Mouse (Mus musculus) heart, embryonic 11.5 days (tissue): ENCODE results near the gene 2700097O09Rik. TPM values are rescaled to one million over a fixed set of nuclear protein-coding genes. Genes with fewer than 3 reads are reported as not detected.
"Not testable (repeated sequence)": the region's sequence is repeated elsewhere in the genome, so short reads cannot be mapped to it uniquely, and the experiment has no call there.

Experiments
- ATAC-seq: fragments of 200-750 bp; cut with Nextera tagmentation; replicated peaks from 2 replicates; pipeline ENCODE4 v1.8.0; 2017; ENCODE audit warnings: moderate library complexity; ENCODE audit not compliant: insufficient number of reproducible peaks, low FRiP score, low TSS enrichment
- H3K27ac ChIP-seq: fragments of 300-500 bp; sonication (generic); 2 replicates; pipeline ENCODE4 v1.5.1; 2014; ENCODE audit warnings: mild to moderate bottlenecking, low read depth, low read length
- H3K27me3 ChIP-seq: fragments of 300-500 bp; sonication (generic); 2 replicates; pipeline ENCODE4 v1.6.1; 2014; ENCODE audit warnings: mild to moderate bottlenecking, low read length, mixed read lengths; ENCODE audit not compliant: control insufficient read depth, insufficient read depth
- H3K36me3 ChIP-seq: fragments of 300-500 bp; sonication (generic); 2 replicates; pipeline ENCODE4 v1.6.1; 2014; ENCODE audit warnings: mild to moderate bottlenecking, low read length, moderate library complexity, mixed read lengths; ENCODE audit not compliant: control insufficient read depth, insufficient read depth
- H3K4me1 ChIP-seq: fragments of 300-500 bp; sonication (generic); 2 replicates; pipeline ENCODE4 v1.6.1; 2014; ENCODE audit warnings: low read length; ENCODE audit not compliant: control insufficient read depth, insufficient read depth
- H3K4me2 ChIP-seq: fragments of 300-500 bp; sonication (generic); 2 replicates; pipeline ENCODE4 v1.6.1; 2014; ENCODE audit warnings: mild to moderate bottlenecking, moderate library complexity
- H3K4me3 ChIP-seq: fragments of 300-500 bp; sonication (generic); 2 replicates; pipeline ENCODE4 v1.5.1; 2014; ENCODE audit warnings: low read depth, low read length
- H3K9ac ChIP-seq: fragments of 300-500 bp; sonication (generic); 2 replicates; pipeline ENCODE4 v1.6.1; 2014; ENCODE audit warnings: mild to moderate bottlenecking, low read depth, low read length, moderate library complexity
- H3K9me3 ChIP-seq: fragments of 300-500 bp; sonication (generic); replicated peaks from 2 replicates; pipeline ENCODE4 v1.6.1; 2016; ENCODE audit warnings: low read length; ENCODE audit not compliant: control insufficient read depth
- WGBS: fragments of 180-500 bp; shearing (Covaris S2); extraction: QIAGEN DNeasy Blood & Tissue Kit; methylation state at CpG from one replicate; pipeline ENCODE4 v1.1.7; 2014; ENCODE audit not compliant: insufficient replicate concordance; 5-methylcytosine and 5-hydroxymethylcytosine counted together
- polyA plus RNA-seq: library from polyadenylated mRNA; unstranded; fragments of >200 nt; fragmentation: Nextera tagmentation; extraction: Ambion mirVana; gene quantifications from 2 replicates; pipeline ENCODE4 v1.2.1, GENCODE M21; 2014

2700097O09Rik gene
- polyA plus RNA-seq, 1 experiment from 2014 or later = 25.6 TPM

- Histone ChIP-seq H3K9ac (no peak overlapping the region), H3K27ac (no peak overlapping the region), H3K27me3 (no peaks in the 10 kb centered on the region), H3K36me3 (no peaks in the 10 kb centered on the region), H3K4me2 (no peak overlapping the region), H3K4me3 (no peak overlapping the region), H3K4me1 (no peaks in the 10 kb centered on the region), H3K9me3 (no peaks in the 10 kb centered on the region)
- WGBS = 85% methylated on average over 5 of the region's 5 CpGs
- ATAC-seq = no peak
Observed at GRCm38 (mm10) chr12:55003843-55004242, 76.1 kb downstream of the 2700097O09Rik start.

- not testable (repeated sequence) for ATAC-seq, H3K4me1 ChIP-seq, H3K27ac ChIP-seq, H3K9ac ChIP-seq, H3K27me3 ChIP-seq, H3K4me2 ChIP-seq, H3K4me3 ChIP-seq, H3K36me3 ChIP-seq, H3K9me3 ChIP-seq
- 81% methylated on average over 7 of the region's 7 CpGs for WGBS
Observed at GRCm38 (mm10) chr12:55002532-55002931, 77.4 kb downstream of the 2700097O09Rik start.

- no peak overlapping the region for H3K4me3 ChIP-seq
- no peaks in the 10 kb centered on the region for H3K36me3 ChIP-seq
- H3K27ac ChIP-seq = no peak overlapping the region
- H3K4me1 ChIP-seq = no peaks in the 10 kb centered on the region
- ATAC-seq = no peak
- no peaks in the 10 kb centered on the region for H3K9me3 ChIP-seq
- H3K4me2 ChIP-seq = no peak overlapping the region
- no peaks in the 10 kb centered on the region for H3K27me3 ChIP-seq
- WGBS = 74% methylated on average over 14 of the region's 14 CpGs
- H3K9ac ChIP-seq = no peak overlapping the region
Observed at GRCm38 (mm10) chr12:54999016-54999690, 80.8 kb downstream of the 2700097O09Rik start.

GRCm38 (mm10) chr12:54998411-54998810, 81.5 kb downstream of the 2700097O09Rik start:
- Histone ChIP-seq H3K9ac (no peak overlapping the region), H3K27ac (no peak overlapping the region), H3K36me3 (no peaks in the 10 kb centered on the region), H3K4me1 (no peaks in the 10 kb centered on the region; the same call in 1 of the 2 replicates), H3K27me3 (no peaks in the 10 kb centered on the region), H3K9me3 (no peaks in the 10 kb centered on the region), H3K4me2 (no peak overlapping the region), H3K4me3 (no peak overlapping the region)
- ATAC-seq = no peak
- 68% methylated on average over 5 of the region's 5 CpGs for WGBS

- H3K4me1 ChIP-seq = no peaks in the 10 kb centered on the region; the same call in 1 of the 2 replicates
- no peaks in the 10 kb centered on the region for H3K27me3 ChIP-seq
- H3K27ac ChIP-seq = no peak overlapping the region
- no peak overlapping the region for H3K9ac ChIP-seq
- ATAC-seq = no peak
- H3K4me2 ChIP-seq = no peak overlapping the region
- H3K9me3 ChIP-seq = no peaks in the 10 kb centered on the region
- H3K36me3 ChIP-seq = no peaks in the 10 kb centered on the region
- no peak overlapping the region for H3K4me3 ChIP-seq
- 80% methylated on average over 6 of the region's 6 CpGs for WGBS
Observed at GRCm38 (mm10) chr12:54996979-54997474, 82.9 kb downstream of the 2700097O09Rik start.

GRCm38 (mm10) chr12:54995965-54996364, 83.9 kb downstream of the 2700097O09Rik start:
- Histone ChIP-seq H3K4me3 (no peak overlapping the region), H3K4me2 (no peak overlapping the region), H3K27me3 (no peaks in the 10 kb centered on the region), H3K9ac (no peak overlapping the region), H3K27ac (no peak overlapping the region), H3K36me3 (no peaks in the 10 kb centered on the region), H3K9me3 (no peaks in the 10 kb centered on the region), H3K4me1 (no peaks in the 10 kb centered on the region; the same call in 1 of the 2 replicates)
- 56% methylated on average over 3 of the region's 3 CpGs for WGBS
- no peak for ATAC-seq

Other genes with a start within 250 kb of the 2700097O09Rik start
- gene Cfl2, start 217.2 kb downstream of the 2700097O09Rik start, polyA plus RNA-seq = 421 and 474 TPM in 2 replicates
- gene Gm20403, start 93.6 kb downstream of the 2700097O09Rik start, polyA plus RNA-seq = not detected in 2 replicates
- 11.4 and 18.6 TPM in 2 replicates for gene Baz1a, start 65.8 kb downstream of the 2700097O09Rik start, polyA plus RNA-seq
- gene Srp54a, start 152 bp upstream of the 2700097O09Rik start, polyA plus RNA-seq = 131 and 159 TPM in 2 replicates
- 15.3 and 19.5 TPM in 2 replicates for gene Fam177a, start 44.4 kb upstream of the 2700097O09Rik start, polyA plus RNA-seq
- 49.0 and 49.5 TPM in 2 replicates for gene Srp54b, start 75.0 kb upstream of the 2700097O09Rik start, polyA plus RNA-seq
- gene 1700047I17Rik2, start 119.5 kb upstream of the 2700097O09Rik start, polyA plus RNA-seq = 4.7 TPM in 1 of 2 replicates, not detected in the other
- gene Srp54c, start 150.1 kb upstream of the 2700097O09Rik start, polyA plus RNA-seq = 55.1 and 62.3 TPM in 2 replicates
- 10.8 and 12.6 TPM in 2 replicates for gene 1110008L16Rik, start 219.5 kb upstream of the 2700097O09Rik start, polyA plus RNA-seq
- 14.1 and 16.7 TPM in 2 replicates for gene Ppp2r3c, start 222.9 kb upstream of the 2700097O09Rik start, polyA plus RNA-seq